Mouse (Mus musculus) cerebellum, postnatal 36 days (tissue): ENCODE data around the gene Hectd4.
"Not testable (repeated sequence)": the region's sequence is repeated elsewhere in the genome, so short reads cannot be mapped to it uniquely, and the experiment has no call there.

Experiments used
- DNase-seq, 2 experiments: peaks; one replicate each; pipeline ENCODE4 v3.0.0; 2021 to 2022; ENCODE audit warnings: mixed read lengths in 2 of 2

Gene Hectd4

DNA sequence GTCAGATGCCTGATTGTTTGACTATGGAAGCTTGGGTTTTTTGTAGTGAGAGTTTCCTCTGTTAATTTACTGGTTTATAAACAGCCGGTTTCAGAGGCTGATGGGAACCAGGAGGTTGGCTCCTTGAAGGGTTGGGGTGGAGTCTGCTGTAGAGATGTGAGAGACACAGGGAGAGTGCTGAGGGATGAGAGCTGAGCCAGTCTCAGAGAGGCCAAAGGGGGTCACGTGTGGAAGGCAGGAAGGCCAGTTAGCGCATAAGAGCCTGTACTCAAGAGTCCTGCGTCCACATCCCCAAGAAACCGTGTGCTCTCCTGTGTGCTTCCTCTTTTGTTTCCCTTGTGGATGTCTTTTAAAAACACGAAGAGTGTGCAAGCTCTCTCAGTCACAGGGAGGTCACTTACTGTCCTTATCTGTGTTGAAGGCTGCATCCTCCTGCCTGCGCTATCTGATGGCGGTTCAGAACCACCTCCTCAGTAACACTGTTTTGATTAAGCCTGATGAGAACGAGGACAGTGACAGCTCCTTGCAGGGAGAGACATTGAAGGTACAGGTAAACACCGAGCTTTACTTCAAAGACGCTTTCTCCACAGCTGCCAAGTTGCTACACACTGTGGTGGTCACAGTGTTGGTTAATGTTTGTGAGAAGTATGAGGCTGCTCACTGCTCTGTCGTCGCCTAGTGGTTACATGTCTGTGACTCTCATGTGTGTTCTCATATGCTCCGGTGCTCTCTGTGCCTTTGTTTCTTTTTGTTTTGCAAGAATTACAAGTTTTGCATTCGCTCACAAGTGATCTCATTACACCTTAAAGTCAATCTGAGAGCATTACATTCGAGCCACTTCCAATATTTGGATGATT, 72.5 kb downstream of the Hectd4 start:
- DNase-seq, result no peak

DNA sequence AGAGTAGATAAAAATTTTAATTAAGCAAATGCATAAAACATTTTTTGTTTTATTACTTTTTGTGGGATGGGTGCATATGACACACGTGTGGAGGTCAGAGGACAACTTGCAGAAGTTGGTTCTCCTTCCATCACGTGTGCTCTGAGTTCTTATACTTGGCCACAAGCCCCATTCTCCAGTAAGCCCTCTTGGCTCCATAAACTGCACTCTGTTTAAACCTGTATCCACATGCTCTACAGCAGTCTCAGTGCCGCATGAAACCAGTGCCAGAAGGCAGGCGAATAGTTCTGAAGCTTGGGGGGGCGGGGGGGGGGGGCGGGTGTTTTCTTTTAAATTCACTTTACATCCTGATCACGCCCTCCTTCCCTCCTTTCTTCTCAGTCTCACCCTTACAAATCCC, 85.0 kb downstream of the Hectd4 start:
- DNase-seq, result no peak

DNA sequence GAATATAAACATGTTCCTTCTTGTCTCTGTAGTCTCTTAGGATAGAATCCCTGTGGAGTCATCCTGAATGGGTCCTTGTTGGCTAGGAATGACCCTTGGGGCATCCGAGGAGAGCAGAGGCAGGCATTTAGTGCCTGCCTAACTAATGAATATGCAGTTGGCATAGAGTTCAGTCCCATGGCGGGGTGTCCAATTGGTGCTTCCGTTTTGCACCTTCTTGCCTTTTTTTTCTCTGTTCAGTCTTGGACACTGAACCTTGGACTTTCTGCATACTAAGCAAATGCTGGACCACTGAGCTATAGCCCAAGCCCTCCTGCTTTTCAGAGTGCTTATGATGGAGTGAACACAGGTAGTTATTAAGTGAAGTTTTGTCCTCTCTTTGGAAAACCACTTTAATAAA, 87.6 kb downstream of the Hectd4 start:
- no peak for DNase-seq

- DNase-seq, result no peak
These were observed 91.6 kb downstream of the Hectd4 start for GRCm38 (mm10) chr5:121311576-121311975.

- DNase-seq, result peak; percentile 45 to 49
These were observed 93.9 kb downstream of the Hectd4 start for GRCm38 (mm10) chr5:121313764-121314474.

DNA sequence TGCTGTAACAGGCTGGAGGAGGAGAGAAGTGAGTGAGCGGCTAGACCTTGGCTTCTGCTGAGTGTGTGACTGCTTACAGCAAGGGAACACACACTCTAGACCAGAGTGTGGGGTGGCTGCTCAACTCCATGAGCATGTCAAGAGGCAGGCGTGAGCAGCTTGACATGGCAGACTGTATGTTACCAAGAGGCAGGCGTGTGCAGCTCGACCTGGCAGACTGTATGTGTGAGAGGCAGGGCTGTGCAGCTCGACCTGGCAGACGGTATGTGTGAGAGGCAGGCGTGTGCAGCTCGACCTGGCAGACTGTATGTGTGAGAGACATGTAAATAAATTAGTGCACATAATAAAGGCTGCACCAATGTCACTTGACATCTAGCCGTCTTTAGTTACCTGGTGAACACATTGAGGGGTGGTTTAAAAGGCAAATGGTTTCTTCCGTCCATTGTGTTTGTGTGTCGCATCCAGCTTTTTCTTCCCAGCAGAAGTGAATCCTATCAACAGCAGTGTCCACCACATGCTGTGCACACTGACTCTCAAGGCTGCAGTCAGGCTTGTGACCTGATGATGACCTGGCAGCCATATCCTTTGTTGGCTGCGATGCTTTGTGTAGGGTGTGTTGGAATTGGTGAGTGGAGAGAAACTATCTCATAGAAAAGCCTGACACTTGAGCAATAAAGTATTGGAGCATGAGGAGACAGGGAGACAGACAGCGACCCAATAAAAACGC, 106.2 kb downstream of the Hectd4 start:
- DNase-seq, result no peak

DNA sequence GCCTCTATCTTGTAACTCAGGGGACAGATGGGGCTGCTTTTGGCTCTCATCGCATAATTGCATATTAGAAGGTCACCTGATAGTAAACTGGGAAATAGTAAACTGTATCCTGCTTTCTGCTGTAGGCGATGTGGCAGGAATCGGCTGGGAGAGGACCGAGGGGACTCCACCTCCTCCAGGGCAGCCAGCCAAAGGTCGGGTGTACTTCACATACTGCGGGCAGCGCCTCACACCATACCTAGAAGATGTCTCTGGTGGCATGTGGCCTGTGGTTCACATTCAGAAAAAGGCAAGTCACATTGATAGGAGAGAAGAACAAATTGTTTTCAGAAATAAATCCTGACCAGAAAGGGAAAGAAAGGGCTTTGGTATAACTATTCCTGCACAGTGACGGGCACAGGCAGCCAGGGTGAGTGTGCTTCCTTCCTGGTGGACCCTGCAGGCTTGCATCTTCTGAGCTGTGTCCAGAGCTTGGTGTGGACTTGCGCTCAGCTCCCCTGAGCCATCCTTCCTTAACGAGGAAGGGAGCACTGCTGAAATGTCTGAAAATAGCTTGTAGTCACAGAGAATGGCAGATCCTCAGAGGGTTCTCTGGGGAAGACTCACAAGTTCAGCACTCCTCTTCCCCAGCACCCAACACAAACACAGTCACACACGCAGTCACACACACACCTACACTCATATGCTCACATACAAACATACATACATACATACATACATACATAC, 109.5 kb downstream of the Hectd4 start:
- no peak for DNase-seq

- not testable (repeated sequence) for DNase-seq
These were observed 110.3 kb downstream of the Hectd4 start for GRCm38 (mm10) chr5:121330154-121330816.

DNA sequence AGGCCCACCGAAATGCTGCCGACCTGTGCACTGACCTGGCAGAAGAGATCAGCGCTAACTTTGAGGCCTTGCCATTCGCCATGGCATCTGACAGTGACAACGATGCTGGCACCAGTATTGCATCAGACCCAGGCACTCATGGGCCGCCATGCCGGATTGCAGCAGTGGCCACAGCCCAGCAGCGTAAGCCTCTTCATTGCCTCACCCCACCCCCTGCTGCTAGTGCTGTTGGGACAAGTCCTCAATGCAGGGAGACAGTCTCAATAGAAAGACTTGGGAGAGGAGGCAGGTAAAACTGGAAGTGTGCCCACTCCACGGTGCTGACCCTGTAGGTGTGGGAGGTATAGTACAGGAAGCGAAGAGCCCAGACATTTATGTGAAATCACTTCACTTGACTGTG, 111.7 kb downstream of the Hectd4 start:
- no peak for DNase-seq

DNA sequence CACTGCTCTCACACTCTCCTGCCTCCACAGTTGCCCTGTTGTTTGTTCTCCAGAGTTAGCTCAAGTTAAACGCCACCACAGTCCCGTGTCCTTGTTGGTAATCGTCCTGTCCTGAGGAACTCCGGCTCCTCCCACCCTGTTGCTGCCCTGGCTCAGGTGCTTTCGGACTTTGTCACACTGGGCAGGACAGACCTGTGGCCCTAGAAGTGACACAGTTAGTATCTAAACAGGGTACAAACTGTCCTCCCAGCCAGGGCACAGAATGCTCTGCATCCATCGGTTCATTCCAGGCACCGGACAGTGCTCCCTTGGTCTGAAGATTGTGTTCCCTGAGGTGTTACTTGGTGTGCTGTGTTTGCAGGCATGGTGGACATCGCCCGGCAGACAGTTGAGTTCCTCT, 114.0 kb downstream of the Hectd4 start:
- DNase-seq, result no peak

- DNase-seq, result no peak
These were observed 114.4 kb downstream of the Hectd4 start for GRCm38 (mm10) chr5:121334454-121334853.

- DNase-seq, result no peak
These were observed 115.4 kb downstream of the Hectd4 start for GRCm38 (mm10) chr5:121335426-121335825.

DNA sequence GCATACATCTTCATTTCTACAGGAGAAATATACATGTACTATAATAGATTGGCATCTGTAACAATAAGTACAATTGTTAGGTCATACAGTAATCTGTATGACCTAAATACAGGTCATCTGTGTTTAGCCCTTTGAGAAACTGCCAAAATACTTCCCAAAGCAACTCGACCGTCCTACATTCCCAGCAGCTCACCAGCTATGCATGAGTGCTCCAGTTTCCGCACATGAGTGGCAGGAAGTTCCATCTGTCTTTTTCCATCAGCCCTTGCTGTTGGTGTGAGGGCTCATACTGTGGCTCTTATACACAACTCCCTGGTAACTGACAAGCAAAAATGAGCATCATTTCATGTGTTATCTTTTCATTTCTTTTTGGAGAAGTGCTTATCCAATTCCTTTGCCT, 116.0 kb downstream of the Hectd4 start:
- DNase-seq, result peak; percentile 55 to 59

- no peak for DNase-seq
These were observed 116.8 kb downstream of the Hectd4 start for GRCm38 (mm10) chr5:121336776-121337175.

DNA sequence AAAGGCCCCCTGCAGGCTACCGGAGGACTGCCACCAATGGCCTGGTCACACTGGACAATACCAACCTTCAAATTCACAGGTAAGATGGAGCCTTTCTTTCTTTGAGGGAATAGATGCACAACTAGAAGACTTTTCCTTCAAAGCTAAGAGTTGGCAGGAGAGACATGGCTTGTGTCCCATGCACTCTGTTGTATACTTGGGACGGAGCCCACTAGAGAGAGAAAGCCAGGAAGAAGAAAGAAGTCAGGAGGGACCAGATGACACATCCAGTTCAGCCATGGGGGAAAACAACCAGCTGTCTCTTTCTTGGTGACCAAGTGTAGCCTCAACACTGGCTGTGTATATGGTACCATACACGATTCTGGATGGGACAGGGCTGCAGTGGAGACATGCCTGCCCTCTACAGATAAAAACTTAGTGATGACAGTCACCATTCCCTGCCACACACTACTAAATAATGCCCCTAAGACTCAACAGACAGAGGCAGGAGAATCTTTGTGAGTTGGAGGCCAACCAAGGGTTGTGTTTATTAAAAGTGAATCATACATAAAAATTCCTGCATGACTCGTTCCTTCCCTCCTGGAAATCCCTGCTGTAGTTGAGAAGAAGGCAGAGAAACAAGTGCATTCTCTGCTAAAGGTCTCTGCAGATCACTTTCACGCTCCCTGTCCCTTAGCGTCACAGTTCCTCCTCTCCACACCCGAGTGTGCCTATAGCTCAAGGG, 119.7 kb downstream of the Hectd4 start:
- DNase-seq, result peak; percentile 39 to 58

GRCm38 (mm10) chr5:121340965-121341473, 121.0 kb downstream of the Hectd4 start:
- no peak for DNase-seq

DNA sequence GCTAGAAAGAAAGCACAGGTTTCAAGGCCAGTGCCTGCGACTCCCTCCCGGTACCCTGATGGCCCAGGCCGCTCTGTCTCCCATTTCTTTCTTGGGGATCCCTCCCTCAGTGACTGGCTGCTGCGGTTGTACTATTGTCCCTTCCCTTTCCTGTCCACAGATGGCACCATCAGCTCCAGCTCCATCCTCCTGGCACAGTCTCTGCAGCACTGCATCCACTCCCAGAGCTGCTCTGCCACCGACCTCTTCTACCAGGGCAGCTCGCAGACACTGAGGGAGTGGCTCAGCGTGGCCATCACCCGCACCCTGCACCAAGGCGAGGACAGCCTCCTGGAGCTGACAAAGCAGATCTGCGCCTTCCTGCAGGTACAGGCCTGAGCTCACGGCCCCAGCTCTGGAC, 122.5 kb downstream of the Hectd4 start:
- peak in 1 of 2 experiments; percentile 42 for DNase-seq

- DNase-seq, result no peak
These were observed 124.0 kb downstream of the Hectd4 start for GRCm38 (mm10) chr5:121343997-121344396.

GRCm38 (mm10) chr5:121359229-121359628, 139.2 kb downstream of the Hectd4 start:
- no peak for DNase-seq

- DNase-seq, result peak in 1 of 2 experiments; percentile 34
These were observed 141.7 kb downstream of the Hectd4 start for GRCm38 (mm10) chr5:121361696-121362095.

- DNase-seq, result no peak
These were observed 143.4 kb downstream of the Hectd4 start for GRCm38 (mm10) chr5:121363441-121363840.
